Mouse (Mus musculus) retina, adult 2 months (tissue): ENCODE results near the gene Gm20806.
"Not testable (repeated sequence)": the region's sequence is repeated elsewhere in the genome, so short reads cannot be mapped to it uniquely, and the experiment has no call there.

Experiments used
- DNase-seq: peaks from one replicate; pipeline ENCODE4 v3.0.0-alpha.2; 2012; ENCODE audit warnings: low read depth, low spot score

The Gm20806 gene

GRCm38 (mm10) chrY:78837956-78838355 lies at the start of gene Gm20806:
Gene Gm20806, minus strand, starts transcription at chrY:78838056.
- not testable (repeated sequence) for DNase-seq
